Comparison of ENCODE assay signal across 24 mouse cellular contexts in the genomic region with DNA sequence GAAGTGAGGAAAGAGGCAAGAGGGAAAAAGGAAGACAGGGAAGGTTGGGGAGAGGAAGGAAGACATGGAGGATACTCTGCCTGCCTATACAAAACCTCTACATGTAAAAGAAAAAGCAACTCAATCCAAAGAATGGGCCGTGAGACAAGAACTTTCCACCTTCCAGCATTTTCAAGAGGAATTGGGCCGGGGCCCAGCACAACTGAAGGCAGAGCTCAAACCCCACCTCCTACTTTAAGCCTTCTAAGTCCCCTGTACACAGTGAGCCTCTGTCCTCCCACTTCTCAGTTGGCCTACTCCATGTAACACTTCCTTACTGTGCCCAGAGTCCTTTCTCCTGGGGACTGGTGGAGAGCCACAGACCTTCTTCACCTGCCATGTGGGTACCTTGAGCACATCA. TPM values are rescaled to one million over a fixed set of nuclear protein-coding genes. Genes with fewer than 3 reads are reported as not detected.
DNase-seq lines count a peak whose midpoint lies in the region; ATAC-seq and TF ChIP-seq lines count a peak whose summit lies in the region.
"Had no signal": no experiment of that assay in that cellular context is flagged by ENCODE, and none has a peak within 500 bp of the region (broad histone marks: within the 10 kb centered on the region; RNA-seq: fewer than 3 reads in every experiment).

No protein-coding gene starts in this region.

- DNase-seq in gastrocnemius, adult 2 months, result no peak
- DNase-seq in gastrocnemius, adult 18-20 months (ENCODE audit: low spot score), result no peak
- no peak for DNase-seq in kidney, adult 2 months
- DNase-seq in kidney, adult 11 months, result no peak
- DNase-seq in liver, embryonic 11.5 days (ENCODE audit: low spot score), result no peak
- DNase-seq in brain, adult 2 months (ENCODE audit: low read depth, low spot score), result peak; percentile 41
- no peak for DNase-seq in lung, postnatal 4 days
- DNase-seq: adrenal gland, postnatal 10 days; cerebellum, adult 18-20 months; cerebellum, adult 9-11 months; cerebellum, postnatal 36 days; gastrocnemius, postnatal 10 days; heart, postnatal 10 days; heart, postnatal 4 days had no signal

- H3K4me2 ChIP-seq in liver, embryonic 12.5 days, result no peak overlapping the region
- no peak overlapping the region for H3K4me2 ChIP-seq in liver, embryonic 11.5 days
- H3K4me2 ChIP-seq: embryonic facial prominence, embryonic 13.5 days; forebrain, embryonic 12.5 days; hindbrain, embryonic 13.5 days had no signal

- H3K9me3 ChIP-seq in liver, embryonic 12.5 days (replicated peaks), result no peaks in the 10 kb centered on the region
- H3K9me3 ChIP-seq in liver, embryonic 11.5 days (ENCODE audit: control insufficient read depth, low read length), result no peaks in the 10 kb centered on the region
- H3K9me3 ChIP-seq: embryonic facial prominence, embryonic 13.5 days; forebrain, embryonic 12.5 days; hindbrain, embryonic 13.5 days had no signal

- H3K36me3 ChIP-seq in kidney, adult 2 months (ENCODE audit: control insufficient read depth, insufficient read depth, low read length), result no peaks in the 10 kb centered on the region; the same call in 1 of the 2 replicates
- H3K36me3 ChIP-seq in liver, embryonic 12.5 days, result peaks cover 55% of the 10 kb centered on the region
- peaks cover 15% of the 10 kb centered on the region; the same call in 1 of the 2 replicates for H3K36me3 ChIP-seq in liver, embryonic 11.5 days (ENCODE audit: control insufficient read depth, insufficient read depth, low read length)
- H3K36me3 ChIP-seq: embryonic facial prominence, embryonic 13.5 days had no signal

- H3K4me1 ChIP-seq in kidney, adult 2 months (ENCODE audit: control insufficient read depth, insufficient read depth, low read length), result peaks cover 55% of the 10 kb centered on the region
- H3K4me1 ChIP-seq in liver, embryonic 12.5 days, result peaks cover 53% of the 10 kb centered on the region
- peaks cover 35% of the 10 kb centered on the region for H3K4me1 ChIP-seq in liver, embryonic 11.5 days (replicated peaks; ENCODE audit: control insufficient read depth, insufficient read depth, low read length)

- no peak for TF ChIP-seq CTCF in gastrocnemius, adult 2 months (IDR thresholded peaks at IDR 0.05)
- TF ChIP-seq CTCF in kidney, adult 2 months (conservative IDR thresholded peaks at IDR 0.05; ENCODE audit: insufficient read depth, insufficient read length, low read depth, low read length), result no peak

- peak overlapping the region; percentile 85 for H3K27ac ChIP-seq in gastrocnemius, adult 2 months
- peak overlapping the region; percentile 98 for H3K27ac ChIP-seq in kidney, adult 2 months (ENCODE audit: insufficient read depth, low read depth, low read length)
- H3K27ac ChIP-seq in liver, embryonic 12.5 days, result peak overlapping the region; percentile 32
- H3K27ac ChIP-seq in liver, embryonic 11.5 days (ENCODE audit: low read depth, low read length), result no peak overlapping the region
- H3K27ac ChIP-seq: embryonic facial prominence, embryonic 13.5 days; forebrain, embryonic 12.5 days had no signal

- no peak for ATAC-seq in liver, embryonic 12.5 days
- no peak for ATAC-seq in liver, embryonic 11.5 days (replicated peaks; ENCODE audit: low FRiP score)
- ATAC-seq: forebrain, embryonic 16.5 days had no signal

- 84% methylated on average over 2 of the region's 2 CpGs for WGBS in kidney, adult 2 months
- WGBS in liver, embryonic 12.5 days (ENCODE audit: insufficient replicate concordance), result 86% methylated on average over 2 of the region's 2 CpGs
- WGBS in liver, embryonic 11.5 days, result 64% methylated on average over 2 of the region's 2 CpGs

- TF ChIP-seq POLR2A in kidney, adult 2 months (IDR thresholded peaks at IDR 0.05; ENCODE audit: low read depth, low read length), result no peak

- intact Hi-C loops in gastrocnemius, adult 2 months (cut with DNase I), result no loop called here

- H3K27me3 ChIP-seq in kidney, adult 2 months (replicated peaks; ENCODE audit: control insufficient read depth, insufficient read depth, low read length), result no peaks in the 10 kb centered on the region
- H3K27me3 ChIP-seq in liver, embryonic 12.5 days (replicated peaks), result no peaks in the 10 kb centered on the region
- no peaks in the 10 kb centered on the region for H3K27me3 ChIP-seq in liver, embryonic 11.5 days (replicated peaks; ENCODE audit: control insufficient read depth, insufficient read depth, low read length)
- H3K27me3 ChIP-seq: forebrain, embryonic 12.5 days; hindbrain, embryonic 13.5 days had no signal

- no peak overlapping the region for H3K4me3 ChIP-seq in gastrocnemius, adult 2 months
- no peak overlapping the region for H3K4me3 ChIP-seq in kidney, adult 2 months (ENCODE audit: insufficient read depth, low read depth, low read length)
- H3K4me3 ChIP-seq in liver, embryonic 12.5 days, result no peak overlapping the region
- H3K4me3 ChIP-seq in liver, embryonic 11.5 days (ENCODE audit: low read depth, low read length), result no peak overlapping the region
- H3K4me3 ChIP-seq: embryonic facial prominence, embryonic 13.5 days; forebrain, embryonic 12.5 days; hindbrain, embryonic 13.5 days had no signal

- no peak overlapping the region for H3K9ac ChIP-seq in liver, embryonic 12.5 days
- no peak overlapping the region for H3K9ac ChIP-seq in liver, embryonic 11.5 days (ENCODE audit: low read depth, low read length)
- H3K9ac ChIP-seq: embryonic facial prominence, embryonic 13.5 days; forebrain, embryonic 12.5 days; hindbrain, embryonic 13.5 days had no signal

RNA-seq across cellular contexts. Expression of a gene that starts 6.3 kb away (rescaled TPM):
- 10 to 100 TPM; 12.9 to 38.7 TPM for total RNA-seq in gastrocnemius, adult 2 months (2021)
- total RNA-seq in gastrocnemius, adult 18-20 months (2021), result 10 to 100 TPM; 19.9 to 26.2 TPM
- 461 and 477 TPM in 2 replicates for polyA plus RNA-seq in kidney, adult 2 months (2012; rRNA removed)
- polyA plus RNA-seq in liver, embryonic 12.5 days (2016; fragmentation: Nextera tagmentation; extraction: Ambion mirVana), result 47.4 and 53.8 TPM in 2 replicates
- polyA plus RNA-seq in liver, embryonic 11.5 days (2014; fragmentation: Nextera tagmentation; extraction: Ambion mirVana), result 67.2 and 77.0 TPM in 2 replicates
- polyA plus RNA-seq: C2C12 had no signal

RNA-seq across cellular contexts. Expression of a gene that starts 27.2 kb away (rescaled TPM):
- total RNA-seq in gastrocnemius, adult 2 months (2021), result not detected
- total RNA-seq in gastrocnemius, adult 18-20 months (2021), result not detected
- polyA plus RNA-seq in kidney, adult 2 months (2012; rRNA removed), result not detected in 2 replicates
- not detected in 2 replicates for polyA plus RNA-seq in liver, embryonic 12.5 days (2016; fragmentation: Nextera tagmentation; extraction: Ambion mirVana)
- polyA plus RNA-seq in liver, embryonic 11.5 days (2014; fragmentation: Nextera tagmentation; extraction: Ambion mirVana), result not detected in 2 replicates
- total RNA-seq: adrenal gland, postnatal 10 days; adrenal gland, postnatal 4 days; gastrocnemius, postnatal 10 days; gastrocnemius, postnatal 4 days; heart, postnatal 10 days; heart, postnatal 4 days; MEL had no signal
- polyA plus RNA-seq: C2C12; embryonic facial prominence, embryonic 13.5 days; forebrain, embryonic 16.5 days; heart, embryonic 14.5 days had no signal

RNA-seq across cellular contexts. Expression of a gene that starts 53.6 kb away (rescaled TPM):
- total RNA-seq in gastrocnemius, adult 2 months (2021), result 10 to 100 TPM; 16.8 to 21.4 TPM
- 10 to 100 TPM; 19.3 to 20.4 TPM for total RNA-seq in gastrocnemius, adult 18-20 months (2021)
- polyA plus RNA-seq in kidney, adult 2 months (2012; rRNA removed), result 172 and 181 TPM in 2 replicates
- 28.2 and 28.6 TPM in 2 replicates for polyA plus RNA-seq in liver, embryonic 12.5 days (2016; fragmentation: Nextera tagmentation; extraction: Ambion mirVana)
- polyA plus RNA-seq in liver, embryonic 11.5 days (2014; fragmentation: Nextera tagmentation; extraction: Ambion mirVana), result 35.0 and 38.9 TPM in 2 replicates
